Mouse (Mus musculus): ENCODE measurements around the gene Ctsll3. TPM values are rescaled to one million over a fixed set of nuclear protein-coding genes. Genes with fewer than 3 reads are reported as not detected.

Gene Ctsll3
- not detected in 2 replicates for polyA plus RNA-seq (2016; fragmentation: Nextera tagmentation; extraction: Ambion mirVana)

DNA sequence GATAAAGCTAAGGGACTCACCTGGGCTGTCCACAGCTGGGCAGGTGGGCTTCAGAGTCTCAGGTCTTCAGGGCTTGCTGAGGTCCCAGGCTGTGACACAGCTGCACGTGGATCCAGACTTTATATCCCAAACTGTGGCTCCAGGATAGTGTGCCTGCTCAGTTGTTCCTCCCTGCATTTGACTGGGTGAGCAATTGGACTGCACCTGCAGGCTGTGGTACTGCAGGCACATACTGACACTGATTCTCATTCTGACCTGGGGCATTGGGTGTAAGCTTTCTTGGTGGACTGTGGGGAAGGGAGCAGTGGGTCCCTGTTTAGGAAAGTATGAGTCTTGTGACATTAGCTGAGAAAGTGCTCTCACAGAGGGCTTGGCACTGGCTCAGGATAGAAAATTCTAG is at the start of gene Ctsll3:
Ctsll3 (minus strand) TSS at position 101 of the 400 bp plus-strand sequence.
- Histone ChIP-seq H3K27ac (no peak within 1 kb of the TSS), H3K4me1 (no peaks in the 10 kb centered on the region), H3K27me3 (ENCODE audit: insufficient read depth, poor library complexity, severe bottlenecking) (no peaks in the 10 kb centered on the region), H3K4me3 (no peak within 1 kb of the TSS), H3K36me3 (no peaks in the 10 kb centered on the region), H3K9me3 (no peaks in the 10 kb centered on the region)
- WGBS: 70% methylated on average over 1 of the region's 1 CpGs
- DNase-seq (ENCODE audit: low spot score): no peak

DNA sequence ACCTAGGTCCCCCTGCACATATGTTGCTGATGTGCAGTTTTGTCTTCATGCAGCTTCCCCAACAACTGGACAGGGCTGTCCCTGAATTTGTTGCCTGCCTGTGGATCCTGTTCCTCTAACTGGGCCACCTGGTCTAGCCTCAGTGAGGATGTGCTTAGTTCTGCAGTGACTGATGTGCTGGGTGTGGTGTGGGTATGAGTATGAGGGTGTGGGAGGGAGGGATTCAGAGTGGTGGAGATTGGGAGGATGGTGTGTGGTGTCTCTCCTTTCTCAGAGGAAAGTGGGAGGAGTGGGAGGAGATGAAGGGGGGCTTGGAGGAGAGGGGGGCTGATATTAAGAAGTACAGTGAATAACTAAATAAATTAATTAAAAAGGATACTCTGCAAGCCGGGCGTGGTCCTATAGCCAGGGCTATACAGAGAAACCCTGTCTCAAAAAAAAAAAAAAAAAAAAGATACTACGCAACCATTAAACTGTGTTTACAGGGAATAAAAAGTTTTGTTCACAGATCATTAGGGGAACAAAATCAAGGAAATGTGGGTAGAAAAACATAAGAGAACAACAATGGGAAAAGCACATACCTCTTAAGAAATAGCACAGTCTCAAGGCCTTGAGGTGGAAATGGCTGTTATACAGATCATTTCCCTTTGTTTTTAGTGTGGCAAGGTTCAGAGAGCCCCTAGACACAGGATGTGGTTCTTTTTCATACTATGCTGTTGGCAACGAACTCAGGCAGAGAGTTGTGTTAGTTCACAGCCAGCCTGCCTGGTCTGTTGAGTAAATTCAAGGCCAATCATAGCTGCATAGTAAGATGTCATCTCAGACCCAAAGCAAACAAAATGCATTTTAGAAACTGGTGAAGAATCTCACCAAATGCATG is 45.8 kb upstream of the Ctsll3 start:
- Histone ChIP-seq H3K27me3 (ENCODE audit: insufficient read depth, poor library complexity, severe bottlenecking) (no peaks in the 10 kb centered on the region), H3K4me3 (no peak overlapping the region), H3K9me3 (no peaks in the 10 kb centered on the region), H3K36me3 (no peaks in the 10 kb centered on the region), H3K27ac (no peak overlapping the region), H3K4me1 (no peaks in the 10 kb centered on the region)
- no peak for DNase-seq (ENCODE audit: low spot score)
- 78% methylated on average over 4 of the region's 4 CpGs for WGBS

DNA sequence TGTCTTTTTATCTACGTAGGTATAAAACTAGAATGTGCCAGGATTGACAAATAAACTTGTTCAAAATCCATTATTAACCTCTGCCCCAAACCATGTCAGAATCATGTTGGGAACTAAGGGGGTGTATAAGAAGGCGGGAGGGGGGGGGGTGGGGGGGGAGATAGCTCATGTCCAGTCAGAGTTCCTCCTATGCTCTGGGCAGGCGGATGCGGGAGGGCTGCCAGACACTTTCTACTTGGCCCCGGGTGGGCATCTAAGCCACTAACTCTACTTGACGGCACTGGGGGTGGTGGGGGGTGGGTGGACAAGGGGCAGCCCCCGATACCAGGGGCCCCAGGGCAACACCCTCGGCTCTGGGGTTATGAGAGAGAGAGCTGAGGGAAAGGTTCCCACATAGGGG is 40.5 kb upstream of the Ctsll3 start:
- no peaks in the 10 kb centered on the region for H3K27me3 ChIP-seq (ENCODE audit: insufficient read depth, poor library complexity, severe bottlenecking)
- DNase-seq (ENCODE audit: low spot score): no peak
- H3K36me3 ChIP-seq: no peaks in the 10 kb centered on the region
- H3K4me3 ChIP-seq: no peak overlapping the region
- no peaks in the 10 kb centered on the region for H3K4me1 ChIP-seq
- no peaks in the 10 kb centered on the region for H3K9me3 ChIP-seq
- WGBS: 81% methylated on average over 8 of the region's 8 CpGs
- no peak overlapping the region for H3K27ac ChIP-seq

DNA sequence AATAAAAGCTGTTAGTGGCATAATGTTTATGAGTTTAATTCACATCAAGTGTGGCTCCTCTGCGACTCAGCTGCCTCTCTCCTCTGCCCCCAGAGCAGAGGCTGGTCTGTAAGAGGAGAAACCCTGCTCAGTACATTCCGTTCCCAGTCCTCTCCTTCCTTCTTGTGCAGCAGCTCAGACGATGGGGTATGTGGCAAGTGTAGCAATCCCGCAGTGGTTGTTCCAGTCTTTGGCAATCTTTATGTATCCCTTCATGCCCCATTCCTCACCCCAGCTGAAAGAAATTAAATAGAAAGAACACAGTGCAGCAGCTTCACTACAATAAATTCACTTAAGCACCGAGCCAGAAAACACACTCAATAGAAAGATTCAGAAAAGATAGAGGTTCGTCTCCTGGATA is 40.1 kb upstream of the Ctsll3 start:
- H3K9me3 ChIP-seq: no peaks in the 10 kb centered on the region
- no peak overlapping the region for H3K4me3 ChIP-seq
- no peaks in the 10 kb centered on the region for H3K27me3 ChIP-seq (ENCODE audit: insufficient read depth, poor library complexity, severe bottlenecking)
- no peaks in the 10 kb centered on the region for H3K4me1 ChIP-seq
- WGBS: 73% methylated on average over 6 of the region's 6 CpGs
- H3K27ac ChIP-seq: no peak overlapping the region
- no peaks in the 10 kb centered on the region for H3K36me3 ChIP-seq
- no peak for DNase-seq (ENCODE audit: low spot score)

DNA sequence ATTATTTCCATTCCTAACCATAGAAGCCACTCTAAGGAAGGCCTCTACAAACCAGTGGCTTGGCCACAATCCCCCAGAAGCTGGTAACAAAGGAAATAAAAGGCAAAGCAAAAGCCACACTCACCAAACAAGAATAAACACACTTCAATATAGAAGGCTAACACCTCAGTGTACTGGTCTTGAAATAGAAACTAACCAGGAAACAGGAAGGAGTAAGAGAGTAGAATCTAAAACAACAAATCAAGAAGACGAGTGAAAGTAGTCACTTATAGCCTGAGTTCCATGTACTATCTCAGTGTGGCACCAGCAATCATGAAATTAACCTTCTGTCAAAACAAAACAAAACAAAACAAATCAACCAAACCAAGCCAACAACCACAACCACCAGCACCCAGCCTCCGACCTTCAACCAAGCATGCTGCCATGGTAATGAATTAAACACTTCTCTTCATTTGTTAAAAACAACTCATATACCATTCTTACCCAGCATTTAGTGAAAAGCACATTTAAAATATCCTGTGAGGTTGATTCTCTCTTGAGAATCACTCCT is 36.8 kb upstream of the Ctsll3 start:
- WGBS: 63% methylated on average over 2 of the region's 2 CpGs
- no peak for DNase-seq (ENCODE audit: low spot score)
- Histone ChIP-seq H3K4me1 (no peaks in the 10 kb centered on the region), H3K27ac (no peak overlapping the region), H3K27me3 (ENCODE audit: insufficient read depth, poor library complexity, severe bottlenecking) (no peaks in the 10 kb centered on the region), H3K9me3 (no peaks in the 10 kb centered on the region), H3K4me3 (no peak overlapping the region), H3K36me3 (no peaks in the 10 kb centered on the region)

DNA sequence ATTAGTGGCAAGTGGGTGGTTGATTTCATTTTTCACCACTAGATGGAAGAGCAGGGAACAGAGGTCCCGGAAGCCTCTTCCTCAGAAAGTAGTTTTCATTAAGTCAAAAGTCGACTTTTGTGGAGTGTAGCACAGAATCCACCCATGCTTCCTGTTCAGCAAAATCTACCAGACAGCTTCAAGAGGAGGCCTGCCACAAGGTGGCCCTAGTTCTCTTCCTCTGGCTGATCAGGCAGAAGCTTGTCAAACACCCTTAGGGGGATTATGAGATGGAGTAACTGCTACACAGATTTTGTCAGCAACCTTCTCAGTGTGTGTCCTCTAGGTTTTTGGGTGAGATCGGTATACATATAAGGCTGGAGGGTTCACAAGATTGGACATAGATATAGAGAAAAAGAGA is 23.4 kb upstream of the Ctsll3 start:
- Histone ChIP-seq H3K4me1 (no peaks in the 10 kb centered on the region), H3K4me3 (no peak overlapping the region), H3K27ac (no peak overlapping the region), H3K9me3 (no peaks in the 10 kb centered on the region), H3K27me3 (ENCODE audit: insufficient read depth, poor library complexity, severe bottlenecking) (no peaks in the 10 kb centered on the region), H3K36me3 (no peaks in the 10 kb centered on the region)
- no peak for DNase-seq (ENCODE audit: low spot score)
- 46% methylated on average over 3 of the region's 3 CpGs for WGBS

DNA sequence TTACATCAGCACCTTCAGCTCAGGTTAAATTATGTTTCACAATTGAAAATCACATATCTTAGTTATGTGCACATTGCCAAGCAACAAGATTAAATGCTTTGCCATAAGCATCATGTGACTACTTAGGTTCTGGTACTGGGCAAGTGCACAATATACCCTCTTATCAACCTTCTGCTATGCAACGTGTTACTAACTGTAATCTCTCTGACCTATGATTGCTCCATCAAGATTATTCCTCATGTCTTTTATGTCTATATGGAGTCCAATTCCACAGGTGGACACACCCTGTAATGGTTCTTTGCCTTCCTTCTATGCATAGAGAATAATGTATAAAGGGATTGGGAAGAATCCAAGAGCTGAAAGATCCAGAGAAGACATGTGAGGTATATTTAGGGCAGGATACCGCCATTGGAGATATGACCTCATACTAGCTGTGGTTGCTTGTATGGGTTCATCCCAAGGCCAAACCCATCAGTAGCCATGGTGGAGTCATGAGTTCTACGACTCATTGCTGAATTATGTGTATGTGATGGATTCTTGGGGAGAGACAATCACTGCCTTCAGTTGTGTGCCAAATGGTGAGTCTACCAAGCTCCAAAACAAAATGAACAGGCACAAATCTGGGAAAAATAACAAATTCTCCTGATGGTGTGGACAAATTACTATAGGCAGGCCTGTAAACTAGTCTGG is 18.0 kb upstream of the Ctsll3 start:
- WGBS: 61% methylated on average over 3 of the region's 3 CpGs
- no peaks in the 10 kb centered on the region for H3K4me1 ChIP-seq
- DNase-seq (ENCODE audit: low spot score): no peak

DNA sequence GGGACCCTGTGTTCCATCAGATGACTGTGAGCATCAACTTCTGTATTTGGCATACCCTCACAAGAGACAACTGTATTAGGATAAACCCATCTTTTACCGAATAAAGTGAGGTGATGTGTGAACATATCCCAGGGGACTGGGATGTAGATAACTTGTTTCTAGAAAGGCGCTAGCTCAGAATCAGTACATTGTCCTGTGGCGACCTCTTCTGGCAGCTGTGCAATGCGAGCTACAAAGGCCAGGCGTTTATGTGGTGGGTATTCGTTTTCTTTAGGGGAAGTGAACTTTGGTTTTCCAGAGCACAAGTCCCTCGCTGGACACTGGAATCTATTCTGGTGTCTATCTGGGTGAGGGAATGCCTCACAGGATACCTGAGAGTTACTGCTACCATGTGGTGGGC is 16.8 kb upstream of the Ctsll3 start:
- no peak for DNase-seq (ENCODE audit: low spot score)
- Histone ChIP-seq H3K27ac (no peak overlapping the region), H3K36me3 (no peaks in the 10 kb centered on the region), H3K9me3 (no peaks in the 10 kb centered on the region), H3K4me1 (no peaks in the 10 kb centered on the region), H3K27me3 (ENCODE audit: insufficient read depth, poor library complexity, severe bottlenecking) (no peaks in the 10 kb centered on the region), H3K4me3 (no peak overlapping the region)
- 9% methylated on average over 7 of the region's 7 CpGs for whole genome bisulfite sequencing

More for the DNA sequence above, 18.0 kb upstream of the Ctsll3 start:
- Histone ChIP-seq H3K9me3 (no peaks in the 10 kb centered on the region), H3K27ac (no peak overlapping the region), H3K27me3 (ENCODE audit: insufficient read depth, poor library complexity, severe bottlenecking) (no peaks in the 10 kb centered on the region), H3K36me3 (no peaks in the 10 kb centered on the region), H3K4me3 (no peak overlapping the region)

DNA sequence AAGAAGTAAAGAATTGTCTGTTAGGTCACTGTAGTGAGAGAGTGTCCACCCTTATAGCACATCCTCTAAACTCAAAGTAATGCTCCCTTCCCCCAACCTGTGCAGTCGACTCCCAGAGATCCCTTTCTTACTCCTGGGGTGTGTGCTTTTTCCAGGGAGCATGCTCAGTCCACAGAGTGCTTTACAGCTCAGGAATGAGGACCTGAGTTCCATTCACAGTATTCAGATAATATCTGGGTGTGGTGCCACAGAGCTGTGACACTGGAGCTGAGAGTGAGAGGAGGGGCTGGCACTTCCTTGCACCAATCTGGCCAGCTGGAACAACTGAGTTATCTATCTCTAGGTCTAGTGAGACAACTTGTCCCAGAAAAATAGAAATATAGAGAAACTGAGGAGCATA is 11.1 kb upstream of the Ctsll3 start:
- WGBS: 64% methylated on average over 1 of the region's 1 CpGs

DNA sequence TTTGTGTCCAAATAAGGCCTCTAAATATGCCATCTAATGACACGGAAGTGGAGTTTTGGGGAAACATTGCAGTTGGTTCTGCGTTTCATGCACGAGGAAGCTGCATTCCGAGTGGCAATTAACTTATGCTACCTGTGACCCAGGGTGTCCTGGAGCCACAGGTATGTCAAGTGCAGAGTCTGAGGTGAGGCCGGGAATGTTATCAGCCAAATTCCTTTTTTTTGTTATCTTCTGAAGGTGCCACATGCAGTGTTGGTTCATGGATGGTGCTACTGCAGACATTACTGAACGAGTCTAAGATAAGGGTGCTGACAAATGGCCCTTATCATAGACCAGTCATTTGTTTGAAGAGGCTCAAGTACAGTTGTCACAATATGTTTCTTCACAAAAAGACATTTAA is 10.1 kb upstream of the Ctsll3 start:
- Histone ChIP-seq H3K27ac (no peak overlapping the region), H3K9me3 (no peaks in the 10 kb centered on the region), H3K4me3 (no peak overlapping the region), H3K36me3 (no peaks in the 10 kb centered on the region), H3K4me1 (no peaks in the 10 kb centered on the region), H3K27me3 (ENCODE audit: insufficient read depth, poor library complexity, severe bottlenecking) (no peaks in the 10 kb centered on the region)
- no peak for DNase-seq (ENCODE audit: low spot score)
- 60% methylated on average over 6 of the region's 6 CpGs for WGBS

More for the DNA sequence above, 11.1 kb upstream of the Ctsll3 start:
- Histone ChIP-seq H3K9me3 (no peaks in the 10 kb centered on the region), H3K4me3 (no peak overlapping the region), H3K36me3 (no peaks in the 10 kb centered on the region), H3K4me1 (no peaks in the 10 kb centered on the region), H3K27me3 (ENCODE audit: insufficient read depth, poor library complexity, severe bottlenecking) (no peaks in the 10 kb centered on the region), H3K27ac (no peak overlapping the region)
- no peak for DNase-seq (ENCODE audit: low spot score)

DNA sequence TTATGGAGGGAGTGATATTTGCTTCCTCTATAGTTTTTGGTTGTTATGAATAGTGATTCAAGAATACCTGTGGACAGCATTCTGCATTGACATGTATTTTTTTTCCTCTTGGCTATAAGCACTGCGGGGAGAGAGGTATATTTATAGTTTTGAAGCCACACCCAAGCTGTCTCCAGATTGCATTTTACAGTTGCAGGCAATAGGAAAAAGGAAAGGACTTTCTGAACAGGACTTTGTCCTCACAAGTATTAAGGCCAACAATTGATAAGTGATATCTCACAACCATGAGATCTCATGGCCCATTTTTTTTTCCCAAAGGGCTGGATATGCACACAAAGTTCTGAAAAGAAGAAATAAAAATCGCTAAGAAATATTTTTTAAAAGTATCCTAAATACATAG is 7.0 kb upstream of the Ctsll3 start:
- no peak for DNase-seq (ENCODE audit: low spot score)
- no peaks in the 10 kb centered on the region for H3K9me3 ChIP-seq
- no peak overlapping the region for H3K4me3 ChIP-seq
- H3K27me3 ChIP-seq (ENCODE audit: insufficient read depth, poor library complexity, severe bottlenecking): no peaks in the 10 kb centered on the region
- WGBS: 51% methylated on average over 2 of the region's 2 CpGs
- no peak overlapping the region for H3K27ac ChIP-seq
- no peaks in the 10 kb centered on the region for H3K4me1 ChIP-seq
- H3K36me3 ChIP-seq: no peaks in the 10 kb centered on the region

DNA sequence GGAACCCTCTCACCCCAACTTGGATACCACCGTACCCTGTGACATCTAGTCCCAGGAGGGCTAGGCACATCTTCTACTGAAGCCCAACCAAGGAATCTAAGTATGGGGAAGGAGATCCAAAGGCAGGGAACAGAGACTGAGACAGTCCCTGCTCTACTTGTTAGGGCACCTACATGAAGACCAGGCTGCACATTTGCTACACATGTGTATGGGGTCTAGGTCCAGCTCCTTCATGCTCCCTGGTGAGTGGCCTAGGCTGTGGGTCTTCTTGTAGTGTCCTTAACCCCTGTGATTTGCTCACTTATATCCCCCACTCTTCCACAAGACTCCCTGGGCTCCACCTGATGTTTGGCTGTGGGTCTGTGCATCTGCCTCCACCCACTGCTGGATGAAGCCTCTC is 13.2 kb downstream of the Ctsll3 start:
- no peaks in the 10 kb centered on the region for H3K27me3 ChIP-seq (ENCODE audit: insufficient read depth, poor library complexity, severe bottlenecking)
- H3K27ac ChIP-seq: no peak overlapping the region
- no peak overlapping the region for H3K4me3 ChIP-seq
- no peaks in the 10 kb centered on the region for H3K9me3 ChIP-seq
- H3K36me3 ChIP-seq: no peaks in the 10 kb centered on the region
- peak; percentile 70 for DNase-seq (ENCODE audit: low spot score)
- no peaks in the 10 kb centered on the region for H3K4me1 ChIP-seq
- WGBS: 52% methylated on average over 1 of the region's 1 CpGs

DNA sequence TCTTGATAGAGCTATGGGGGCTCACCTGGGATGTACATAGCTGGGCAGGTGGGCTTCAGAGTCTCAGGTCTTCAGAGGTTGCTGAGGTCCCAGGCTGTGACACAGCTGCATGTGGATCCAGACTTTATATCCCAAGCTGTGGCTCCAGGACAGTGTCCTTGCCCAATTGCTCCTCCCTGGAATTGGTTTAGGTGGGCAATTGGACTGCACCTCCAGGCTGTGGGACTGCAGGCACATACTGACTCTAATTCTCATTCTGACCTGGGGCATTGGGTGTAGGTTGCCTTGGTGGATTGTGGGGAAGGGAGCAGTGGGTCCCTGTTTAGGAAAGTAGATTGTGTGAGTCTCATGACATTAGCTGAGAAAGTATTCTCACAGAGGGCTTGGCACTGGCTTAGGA is 16.4 kb downstream of the Ctsll3 start, which contains the start of gene BC051665:
BC051665 (minus strand) TSS at position 101 of the 400 bp plus-strand sequence.
- Histone ChIP-seq H3K27ac (no peak within 1 kb of the TSS), H3K27me3 (ENCODE audit: insufficient read depth, poor library complexity, severe bottlenecking) (no peaks in the 10 kb centered on the region), H3K9me3 (no peaks in the 10 kb centered on the region), H3K36me3 (no peaks in the 10 kb centered on the region), H3K4me3 (no peak within 1 kb of the TSS), H3K4me1 (no peaks in the 10 kb centered on the region)
- peak; percentile 11 for DNase-seq (ENCODE audit: low spot score)
